Mouse (Mus musculus) forebrain, embryonic 14.5 days (tissue): ENCODE results near the gene Ccdc32. TPM values are rescaled to one million over a fixed set of nuclear protein-coding genes. Genes with fewer than 3 reads are reported as not detected.

Experiments used
- ATAC-seq: fragments of 200-750 bp; cut with Nextera tagmentation; 2 replicates; pipeline ENCODE4 v1.8.0; 2017; ENCODE audit warnings: mild to moderate bottlenecking, moderate library complexity
- DNase-seq: peaks from one replicate; pipeline ENCODE4 v3.0.0-alpha.2; 2015; ENCODE audit warnings: low spot score
- H3K27ac ChIP-seq: fragments of 300-500 bp; sonication (generic); 2 replicates; pipeline ENCODE4 v1.5.1; 2014; ENCODE audit warnings: low read depth, mild to moderate bottlenecking, control low read depth, low read length, moderate library complexity
- H3K27me3 ChIP-seq: fragments of 300-500 bp; sonication (generic); replicated peaks from 2 replicates; pipeline ENCODE4 v1.6.1; 2014; ENCODE audit warnings: low read length, control low read depth, mixed read lengths; ENCODE audit not compliant: control insufficient read depth, insufficient read depth
- H3K36me3 ChIP-seq: fragments of 300-500 bp; sonication (generic); 2 replicates; pipeline ENCODE4 v1.6.1; 2014; ENCODE audit warnings: low read length, control low read depth; ENCODE audit not compliant: control insufficient read depth, insufficient read depth
- H3K4me1 ChIP-seq: fragments of 300-500 bp; sonication (generic); 2 replicates; pipeline ENCODE4 v1.6.1; 2014; ENCODE audit warnings: antibody characterized with exemption, low read length, control low read depth; ENCODE audit not compliant: control insufficient read depth, insufficient read depth
- H3K4me2 ChIP-seq: fragments of 300-500 bp; sonication (generic); 2 replicates; pipeline ENCODE4 v1.6.1; 2014; ENCODE audit warnings: mild to moderate bottlenecking, control low read depth, low read length
- H3K4me3 ChIP-seq: fragments of 300-500 bp; sonication (generic); 2 replicates; pipeline ENCODE4 v1.5.1; 2014; ENCODE audit warnings: low read depth, low read length, control low read depth
- H3K9ac ChIP-seq: fragments of 300-500 bp; sonication (generic); 2 replicates; pipeline ENCODE4 v1.6.1; 2014; ENCODE audit warnings: mild to moderate bottlenecking, low read length, control low read depth, moderate library complexity
- H3K9me3 ChIP-seq: fragments of 300-500 bp; sonication (generic); replicated peaks from 2 replicates; pipeline ENCODE4 v1.6.1; 2016; ENCODE audit warnings: low read length, control low read depth, mixed read lengths; ENCODE audit not compliant: control insufficient read depth
- WGBS: fragments of 180-500 bp; shearing (Covaris S2); extraction: QIAGEN DNeasy Blood & Tissue Kit; methylation state at CpG from one replicate; pipeline ENCODE4 v1.1.7; 2014; 5-methylcytosine and 5-hydroxymethylcytosine counted together
- polyA plus RNA-seq: library from polyadenylated mRNA; unstranded; fragments of >200 nt; fragmentation: Nextera tagmentation; extraction: Ambion mirVana; gene quantifications from 2 replicates; pipeline ENCODE4 v1.2.1, GENCODE M21; 2014

Gene Ccdc32
- polyA plus RNA-seq, 1 experiment from 2014 or later, result 39.4 TPM

DNA sequence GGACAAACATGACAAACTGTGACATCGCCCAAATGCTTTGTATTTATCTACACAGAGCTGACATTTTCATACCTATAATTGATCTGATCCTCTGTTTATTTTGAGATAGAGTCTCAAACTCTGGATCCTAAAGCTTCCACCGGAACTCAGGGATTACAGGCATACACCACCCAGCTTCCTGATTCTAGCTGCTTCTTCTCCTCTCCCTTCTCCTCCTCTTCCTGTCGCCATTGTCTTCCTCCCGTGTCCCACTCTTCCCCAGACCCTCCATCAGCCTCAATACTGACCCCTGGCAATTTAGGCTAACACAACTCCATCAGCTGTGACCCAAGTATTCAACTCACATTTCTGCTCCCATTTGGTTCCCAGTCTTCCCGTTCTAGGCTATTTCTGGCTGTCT is 52.3 kb downstream of the Ccdc32 start:
- DNase-seq (no peak), ATAC-seq (no peak)
- Histone ChIP-seq H3K9ac (peak overlapping the region; percentile 74; the same call in 1 of the 2 replicates), H3K9me3 (no peaks in the 10 kb centered on the region), H3K4me3 (peak overlapping the region; percentile 53), H3K4me1 (0 out of 2 replicates have a peak, but pooled peaks cover 10% of the 10 kb centered on the region), H3K27ac (no peak overlapping the region), H3K4me2 (peak overlapping the region; percentile 89), H3K36me3 (no peaks in the 10 kb centered on the region), H3K27me3 (peaks cover 33% of the 10 kb centered on the region)
- 20% methylated on average over 5 of the region's 5 CpGs for WGBS

DNA sequence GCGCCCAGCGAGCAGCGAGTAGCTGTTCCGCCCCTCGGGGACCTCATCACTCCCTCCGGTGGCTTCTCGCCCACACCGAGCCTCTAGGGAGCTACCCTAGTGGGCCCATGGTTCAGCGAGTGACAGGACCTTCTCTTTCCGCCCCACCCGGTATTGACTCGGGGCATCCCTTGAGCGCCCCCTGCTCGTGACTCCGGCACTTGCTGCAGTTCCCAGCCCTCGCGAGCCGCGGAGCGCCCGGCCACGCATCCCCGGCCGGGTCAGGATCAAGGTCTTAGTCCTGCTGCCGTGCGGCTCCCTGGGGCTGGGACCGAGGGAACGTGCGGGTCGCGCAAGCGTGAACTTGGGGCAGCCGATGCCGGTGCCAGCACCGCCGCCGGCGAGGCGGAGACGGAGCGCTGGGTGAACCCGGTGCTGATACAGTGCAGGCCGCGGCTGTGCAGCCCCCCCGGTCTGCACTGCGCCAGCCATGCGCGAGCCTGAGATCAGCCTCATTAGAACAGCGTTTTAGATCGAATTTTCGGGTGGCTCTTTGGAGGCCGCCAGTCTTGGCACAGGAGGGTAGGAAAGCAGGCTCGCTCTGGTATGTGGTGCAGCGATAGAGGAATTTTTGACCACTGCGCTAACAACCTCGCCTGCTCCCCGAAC is 52.8 kb downstream of the Ccdc32 start:
- H3K4me3 ChIP-seq, result peak overlapping the region; percentile 53
- DNase-seq, result peak; percentile 84
- peak overlapping the region; percentile 89 for H3K4me2 ChIP-seq
- peak overlapping the region; percentile 74 for H3K9ac ChIP-seq
- H3K27ac ChIP-seq, result no peak overlapping the region
- 0 out of 2 replicates have a peak, but pooled peaks cover 10% of the 10 kb centered on the region for H3K4me1 ChIP-seq
- H3K36me3 ChIP-seq, result no peaks in the 10 kb centered on the region
- WGBS, result 1% methylated on average over 57 of the region's 57 CpGs
- peaks cover 33% of the 10 kb centered on the region for H3K27me3 ChIP-seq
- H3K9me3 ChIP-seq, result no peaks in the 10 kb centered on the region
- ATAC-seq, result peak; percentile 87

DNA sequence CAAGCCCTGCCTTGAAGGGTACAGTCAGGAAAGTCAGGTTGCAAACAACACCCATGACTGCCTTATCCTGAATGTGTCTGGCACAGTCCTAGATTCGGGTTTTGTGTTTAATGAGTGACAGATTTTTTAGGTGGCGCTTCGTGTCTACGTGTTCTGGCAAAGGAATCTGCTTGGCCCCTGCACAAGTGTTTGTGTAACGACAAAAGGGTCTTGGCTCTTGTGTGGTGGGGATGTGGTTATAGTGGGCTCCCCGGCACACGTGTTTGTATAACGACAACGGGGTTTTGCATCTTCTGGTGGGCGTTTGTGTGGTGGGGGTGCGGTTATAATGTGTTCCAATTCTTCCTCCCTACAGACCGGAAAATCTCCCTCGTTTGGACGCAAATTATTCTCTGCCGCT is 53.3 kb downstream of the Ccdc32 start:
- no peak overlapping the region for H3K27ac ChIP-seq
- no peaks in the 10 kb centered on the region for H3K9me3 ChIP-seq
- peak overlapping the region; percentile 53 for H3K4me3 ChIP-seq
- peak overlapping the region; percentile 74 for H3K9ac ChIP-seq
- H3K27me3 ChIP-seq, result peaks cover 33% of the 10 kb centered on the region
- H3K4me2 ChIP-seq, result peak overlapping the region; percentile 89
- ATAC-seq (peak; percentile 8; the same call in 1 of the 2 replicates), DNase-seq (peak; percentile 58)
- WGBS, result 2% methylated on average over 15 of the region's 15 CpGs
- 0 out of 2 replicates have a peak, but pooled peaks cover 10% of the 10 kb centered on the region for H3K4me1 ChIP-seq
- no peaks in the 10 kb centered on the region for H3K36me3 ChIP-seq

DNA sequence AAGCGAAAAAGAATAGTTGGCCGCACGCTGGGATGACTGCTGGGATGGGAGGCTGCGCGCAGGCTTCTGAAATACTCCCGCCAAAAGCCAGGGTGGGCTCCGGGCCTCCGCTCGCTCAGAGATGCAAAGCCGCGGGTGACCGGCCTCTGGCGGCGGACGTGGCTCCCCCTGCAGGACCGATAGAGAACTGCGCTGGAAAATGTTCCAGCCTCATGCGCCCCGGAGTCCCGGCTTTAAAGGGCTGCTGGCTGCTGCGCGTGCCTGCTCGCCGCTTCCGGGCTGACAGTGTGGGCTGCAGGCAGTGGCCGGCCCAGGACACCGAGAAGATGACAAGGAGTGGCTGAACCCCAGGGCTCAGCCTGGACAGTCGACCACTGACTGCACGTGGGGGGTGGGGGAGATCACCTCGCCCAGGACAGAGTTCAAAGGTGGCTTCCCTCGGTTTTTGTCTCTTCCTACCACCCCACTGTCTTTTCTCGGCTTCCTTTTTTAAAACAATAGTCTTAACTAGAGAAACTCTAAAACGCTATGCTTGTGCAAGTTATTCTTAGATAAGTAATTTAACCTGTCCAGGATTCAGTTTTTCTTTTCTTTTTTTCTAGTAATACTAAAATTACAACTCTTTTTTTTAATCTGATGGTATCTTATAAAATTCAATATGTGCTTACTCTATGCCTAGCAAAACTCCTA is 56.4 kb downstream of the Ccdc32 start:
- peaks cover 33% of the 10 kb centered on the region for H3K27me3 ChIP-seq
- H3K4me3 ChIP-seq, result peak overlapping the region; percentile 31
- H3K4me1 ChIP-seq, result 0 out of 2 replicates have a peak, but pooled peaks cover 10% of the 10 kb centered on the region
- peak overlapping the region; percentile 66 for H3K4me2 ChIP-seq
- H3K9me3 ChIP-seq, result no peaks in the 10 kb centered on the region
- H3K27ac ChIP-seq, result no peak overlapping the region
- no peaks in the 10 kb centered on the region for H3K36me3 ChIP-seq
- DNase-seq (peak; percentile 88), ATAC-seq (peak; percentile 74)
- H3K9ac ChIP-seq, result peak overlapping the region; percentile 54; the same call in 1 of the 2 replicates
- WGBS, result under 1% methylated on average over 33 of the region's 33 CpGs

DNA sequence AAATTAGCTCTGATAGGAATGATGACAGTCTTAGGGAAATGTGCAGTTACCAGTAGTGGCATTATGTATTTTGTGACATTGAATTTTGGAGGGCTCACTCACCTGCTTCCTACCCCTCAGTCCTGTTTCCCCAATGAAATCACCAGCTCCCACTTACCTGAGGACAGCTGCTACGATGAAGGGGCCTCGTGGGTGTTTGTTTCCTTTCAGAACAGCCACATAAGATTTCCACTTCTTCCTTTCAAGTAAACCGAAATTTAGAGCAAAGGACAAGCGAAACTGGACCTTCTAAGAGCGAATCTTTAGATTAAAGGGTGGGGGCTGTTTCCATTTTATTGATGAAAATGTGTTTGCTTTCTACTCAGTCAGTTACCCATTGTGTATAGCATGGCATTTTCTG is 57.1 kb downstream of the Ccdc32 start:
- H3K4me3 ChIP-seq, result no peak overlapping the region

DNA sequence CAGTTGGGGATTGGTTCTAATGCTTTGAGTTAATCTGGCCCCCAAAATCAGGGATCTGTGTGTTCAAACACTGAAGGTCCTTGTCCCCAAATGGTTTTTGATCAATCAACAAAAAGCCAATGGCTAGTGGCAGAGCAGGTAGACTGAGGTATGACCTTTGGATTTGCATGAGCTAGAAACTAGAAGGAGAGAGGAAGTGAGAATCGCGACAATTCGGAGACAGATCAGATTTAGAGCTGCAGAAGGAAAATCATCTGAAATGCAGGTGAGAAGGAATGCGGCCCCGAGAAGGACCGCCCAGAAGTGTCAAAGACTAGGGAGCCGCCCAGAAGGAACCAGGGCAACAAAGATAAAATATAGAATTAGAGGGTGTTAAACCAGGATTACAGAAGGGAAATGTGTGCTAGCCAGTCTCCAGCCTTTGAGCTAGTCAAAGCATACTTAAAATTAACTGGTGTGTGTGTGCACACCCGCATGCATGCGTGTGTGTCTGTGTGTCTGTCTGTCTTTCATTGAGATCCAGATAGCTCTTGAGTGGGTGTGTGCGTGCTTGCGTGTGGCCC is 59.5 kb downstream of the Ccdc32 start:
- H3K27me3 ChIP-seq, result peaks cover 11% of the 10 kb centered on the region
- no peaks in the 10 kb centered on the region for H3K4me1 ChIP-seq
- no peaks in the 10 kb centered on the region for H3K9me3 ChIP-seq
- H3K27ac ChIP-seq, result no peak overlapping the region
- no peak overlapping the region for H3K9ac ChIP-seq
- no peak overlapping the region for H3K4me3 ChIP-seq
- WGBS, result 91% methylated on average over 11 of the region's 11 CpGs
- ATAC-seq, result no peak
- no peaks in the 10 kb centered on the region for H3K36me3 ChIP-seq
- DNase-seq, result no peak
- no peak overlapping the region for H3K4me2 ChIP-seq

More for the DNA sequence above, 57.1 kb downstream of the Ccdc32 start:
- DNase-seq (no peak), ATAC-seq (no peak)
- peak overlapping the region; percentile 66; the same call in 1 of the 2 replicates for H3K4me2 ChIP-seq
- no peaks in the 10 kb centered on the region for H3K9me3 ChIP-seq
- H3K27me3 ChIP-seq, result peaks cover 28% of the 10 kb centered on the region
- no peak overlapping the region for H3K9ac ChIP-seq
- H3K4me1 ChIP-seq, result 0 out of 2 replicates have a peak, but pooled peaks cover 10% of the 10 kb centered on the region
- whole genome bisulfite sequencing, result 84% methylated on average over 5 of the region's 5 CpGs
- no peaks in the 10 kb centered on the region for H3K36me3 ChIP-seq
- H3K27ac ChIP-seq, result no peak overlapping the region

Other genes starting within 250 kb of the Ccdc32 start
- 18.0 and 24.5 TPM in 2 replicates for gene Disp2, start 249.7 kb downstream of the Ccdc32 start, polyA plus RNA-seq
- gene Knstrn, start 215.4 kb downstream of the Ccdc32 start, polyA plus RNA-seq, result 66.2 and 84.2 TPM in 2 replicates
- gene Ivd, start 167.4 kb downstream of the Ccdc32 start, polyA plus RNA-seq, result 39.6 and 45.1 TPM in 2 replicates
- 2.0 and 2.1 TPM in 2 replicates for gene Bahd1, start 129.0 kb downstream of the Ccdc32 start, polyA plus RNA-seq
- 7.1 and 7.4 TPM in 2 replicates for gene Chst14, start 102.9 kb downstream of the Ccdc32 start, polyA plus RNA-seq
- 4.2 and 4.6 TPM in 2 replicates for gene Rpusd2, start 5.4 kb upstream of the Ccdc32 start, polyA plus RNA-seq
- 21.1 and 25.2 TPM in 2 replicates for gene Knl1, start 17.7 kb upstream of the Ccdc32 start, polyA plus RNA-seq
- 20.9 and 29.9 TPM in 2 replicates for gene Rad51, start 83.4 kb upstream of the Ccdc32 start, polyA plus RNA-seq
- 43.5 and 53.7 TPM in 2 replicates for gene Rmdn3, start 127.6 kb upstream of the Ccdc32 start, polyA plus RNA-seq
- gene Gchfr, start 138.4 kb upstream of the Ccdc32 start, polyA plus RNA-seq, result 1.7 and 2.5 TPM in 2 replicates
- gene Gm14137, start 145.1 kb upstream of the Ccdc32 start, polyA plus RNA-seq, result 0.31 and 0.48 TPM in 2 replicates
- gene Zfyve19, start 179.2 kb upstream of the Ccdc32 start, polyA plus RNA-seq, result 62.8 and 67.6 TPM in 2 replicates
- 24.6 and 29.0 TPM in 2 replicates for gene Dnajc17, start 179.4 kb upstream of the Ccdc32 start, polyA plus RNA-seq
- not detected in 2 replicates for gene Ppp1r14d, start 200.5 kb upstream of the Ccdc32 start, polyA plus RNA-seq
- 0.27 and 0.39 TPM in 2 replicates for gene Spint1, start 208.0 kb upstream of the Ccdc32 start, polyA plus RNA-seq
- gene Rhov, start 241.9 kb upstream of the Ccdc32 start, polyA plus RNA-seq, result 8.5 and 12.7 TPM in 2 replicates